Mouse (Mus musculus) ES-Bruce4 (cell line): ENCODE measurements around the gene Ahcyl1. TPM values are rescaled to one million over a fixed set of nuclear protein-coding genes. Genes with fewer than 3 reads are reported as not detected.

Experiments
- H3K27ac ChIP-seq: 2 replicates; pipeline ENCODE4 v1.5.1; 2012; ENCODE audit warnings: low read length, inconsistent platforms; ENCODE audit not compliant: insufficient read depth
- H3K27me3 ChIP-seq: 2 replicates; pipeline ENCODE4 v1.6.1; 2012; ENCODE audit warnings: mild to moderate bottlenecking, low read length, inconsistent platforms; ENCODE audit not compliant: control insufficient read depth, poor library complexity, insufficient read depth, severe bottlenecking
- H3K36me3 ChIP-seq: 2 replicates; pipeline ENCODE4 v1.6.1; 2012; ENCODE audit warnings: inconsistent platforms, mild to moderate bottlenecking, low read length, moderate library complexity; ENCODE audit not compliant: control insufficient read depth, poor library complexity, insufficient read depth, severe bottlenecking
- H3K4me1 ChIP-seq: one replicate; pipeline ENCODE4 v1.8.1; 2011; ENCODE audit warnings: low read length; ENCODE audit not compliant: control insufficient read depth, insufficient read depth
- H3K4me3 ChIP-seq: 2 replicates; pipeline ENCODE4 v1.5.1; 2011; ENCODE audit warnings: low read depth, mild to moderate bottlenecking, low read length
- H3K9ac ChIP-seq: 2 replicates; pipeline ENCODE4 v1.6.1; 2012; ENCODE audit warnings: low read depth, mild to moderate bottlenecking, inconsistent platforms; ENCODE audit not compliant: poor library complexity, severe bottlenecking
- H3K9me3 ChIP-seq: replicated peaks from 2 replicates; pipeline ENCODE4 v1.6.1; 2012; ENCODE audit warnings: mild to moderate bottlenecking, low read length, inconsistent platforms; ENCODE audit not compliant: control insufficient read depth, poor library complexity, insufficient read depth, severe bottlenecking
- CTCF ChIP-seq: IDR thresholded peaks from one replicate; pipeline ENCODE4 v1.8.1; 2011; ENCODE audit warnings: low read depth, low read length
- EP300 ChIP-seq: IDR thresholded peaks from 2 replicates; pipeline ENCODE4 v1.6.1; 2011; ENCODE audit warnings: low read depth, low read length; ENCODE audit not compliant: insufficient read depth
- POLR2A ChIP-seq: IDR thresholded peaks from one replicate; pipeline ENCODE4 v1.8.1; 2011; ENCODE audit warnings: low read length; ENCODE audit not compliant: insufficient read depth
- polyA plus RNA-seq: library from polyadenylated mRNA; stranded (reverse); fragments of >200 nt; gene quantifications from 2 replicates; pipeline ENCODE4 v1.2.4, GENCODE M21; 2011; ENCODE audit warnings: low read depth; ENCODE audit not compliant: missing spikeins, insufficient read depth, insufficient read length

Gene Ahcyl1
- polyA plus RNA-seq, 1 experiment = 179 TPM

- H3K9ac ChIP-seq = no peak overlapping the region
- H3K36me3 ChIP-seq = peaks cover 6% of the 10 kb centered on the region
- H3K9me3 ChIP-seq = no peaks in the 10 kb centered on the region
- no peaks in the 10 kb centered on the region for H3K27me3 ChIP-seq
- no peak overlapping the region for H3K27ac ChIP-seq
- TF ChIP-seq POLR2A (no peak), CTCF (no peak), EP300 (no peak)
- H3K4me3 ChIP-seq = no peak overlapping the region
- no peaks in the 10 kb centered on the region for H3K4me1 ChIP-seq
Measured at GRCm38 (mm10) chr3:107621286-107622075, 74.9 kb downstream of the Ahcyl1 start.

GRCm38 (mm10) chr3:107619911-107620310 is 76.4 kb downstream of the Ahcyl1 start:
- Histone ChIP-seq H3K4me3 (no peak overlapping the region), H3K4me1 (no peaks in the 10 kb centered on the region), H3K9me3 (no peaks in the 10 kb centered on the region), H3K27me3 (no peaks in the 10 kb centered on the region), H3K27ac (no peak overlapping the region), H3K9ac (no peak overlapping the region), H3K36me3 (peaks cover 4% of the 10 kb centered on the region)
- TF ChIP-seq CTCF (no peak), POLR2A (no peak), EP300 (no peak)

GRCm38 (mm10) chr3:107617800-107618199 is 78.6 kb downstream of the Ahcyl1 start:
- Histone ChIP-seq H3K4me3 (no peak overlapping the region), H3K9me3 (no peaks in the 10 kb centered on the region), H3K9ac (no peak overlapping the region), H3K27me3 (no peaks in the 10 kb centered on the region), H3K36me3 (peaks cover 4% of the 10 kb centered on the region), H3K27ac (no peak overlapping the region), H3K4me1 (no peaks in the 10 kb centered on the region)
- no peak for TF ChIP-seq EP300
- no peak for TF ChIP-seq POLR2A
- no peak for TF ChIP-seq CTCF

Other genes with a start within 250 kb of the Ahcyl1 start
- gene Kcnc4, start 237.0 kb downstream of the Ahcyl1 start, polyA plus RNA-seq = 0.90 and 0.97 TPM in 2 replicates
- 0.32 and 0.42 TPM in 2 replicates for gene Slc6a17, start 178.5 kb downstream of the Ahcyl1 start, polyA plus RNA-seq
- gene Ubl4b, start 141.5 kb downstream of the Ahcyl1 start, polyA plus RNA-seq = not detected in 2 replicates
- gene Alx3, start 101.5 kb downstream of the Ahcyl1 start, polyA plus RNA-seq = 0.31 and 1.2 TPM in 2 replicates
- gene Gm10961, start 65.2 kb downstream of the Ahcyl1 start, polyA plus RNA-seq = not detected in 2 replicates
- 22.6 and 23.5 TPM in 2 replicates for gene Strip1, start 64.9 kb downstream of the Ahcyl1 start, polyA plus RNA-seq
- 27.0 and 32.5 TPM in 2 replicates for gene Csf1, start 63.9 kb upstream of the Ahcyl1 start, polyA plus RNA-seq
- not detected in 2 replicates for gene Eps8l3, start 180.7 kb upstream of the Ahcyl1 start, polyA plus RNA-seq
- gene Gstm5, start 199.3 kb upstream of the Ahcyl1 start, polyA plus RNA-seq = 21.3 and 22.2 TPM in 2 replicates
- gene Gstm7, start 235.3 kb upstream of the Ahcyl1 start, polyA plus RNA-seq = 4.4 and 4.6 TPM in 2 replicates
- gene Gstm6, start 247.2 kb upstream of the Ahcyl1 start, polyA plus RNA-seq = 27.1 and 27.8 TPM in 2 replicates